Mouse (Mus musculus): Measurements from ENCODE around the gene 1700028P14Rik.

DNA sequence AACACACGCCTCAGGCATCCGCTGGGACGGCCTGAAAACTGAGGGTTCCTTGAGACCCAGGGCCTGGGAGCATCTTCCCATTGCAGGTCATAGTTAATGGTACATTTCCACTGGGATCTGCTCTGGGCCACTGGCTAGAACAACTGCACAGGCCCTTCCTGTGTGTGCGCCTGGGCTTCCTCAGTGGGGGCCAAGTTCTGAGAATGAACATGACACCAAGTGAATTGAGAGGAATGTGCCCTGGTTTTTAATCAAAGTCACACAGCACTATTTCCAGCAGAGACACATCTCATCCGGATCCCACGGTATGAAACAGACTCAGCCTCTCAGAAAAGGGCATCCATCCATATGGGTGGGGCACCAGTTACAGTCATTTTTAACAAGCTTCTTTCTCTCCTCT is 90.6 kb downstream of the 1700028P14Rik start:
- no peak for TF ChIP-seq CTCF (IDR thresholded peaks at IDR 0.05; ENCODE audit: borderline replicate concordance, control insufficient read depth, extremely low read depth, insufficient read depth, low read length, poor library complexity)
- no peak for TF ChIP-seq POLR2A (IDR thresholded peaks at IDR 0.05; ENCODE audit: control insufficient read depth, extremely low read depth, insufficient read depth, low read length, poor library complexity)

All from thymus, adult 2 months (tissue).